Mouse (Mus musculus): ENCODE data around the gene 4933417A18Rik. TPM values are rescaled to one million over a fixed set of nuclear protein-coding genes. Genes with fewer than 3 reads are reported as not detected.
A peak's percentile ranks its signal among the peaks of the same experiment; 100 is the strongest.

Gene 4933417A18Rik
- polyA plus RNA-seq, 1 experiment from 2014 or later = not detected

DNA sequence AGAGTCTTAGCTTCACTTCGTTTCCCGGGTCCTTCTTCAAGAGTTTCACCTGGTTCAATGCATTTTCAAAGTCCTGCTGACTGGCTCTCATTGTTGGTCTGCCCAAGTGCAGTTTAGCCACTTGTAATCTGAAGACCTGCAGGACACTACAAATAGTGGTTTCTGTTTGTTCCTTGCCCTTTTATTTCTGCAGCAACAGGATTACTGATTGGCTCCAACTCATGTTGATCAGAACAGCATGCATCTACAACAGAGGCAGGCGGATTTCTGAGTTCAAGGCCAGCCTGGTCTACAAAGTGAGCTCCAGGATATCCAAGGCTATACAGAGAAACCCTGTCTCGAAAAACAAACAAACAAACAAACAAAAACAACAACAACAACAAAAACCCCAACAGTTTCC is 68.9 kb downstream of the 4933417A18Rik start:
- no peak overlapping the region for H3K27ac ChIP-seq (ENCODE audit: low read length)
- H3K4me2 ChIP-seq (ENCODE audit: low read length) = peak overlapping the region; percentile 57
- peaks cover 7% of the 10 kb centered on the region; the same call in 1 of the 2 replicates for H3K36me3 ChIP-seq (ENCODE audit: control insufficient read depth, insufficient read depth)
- H3K9me3 ChIP-seq (ENCODE audit: control insufficient read depth, low read length) = peaks cover 2% of the 10 kb centered on the region; the same call in 1 of the 2 replicates
- H3K4me3 ChIP-seq (replicated peaks; ENCODE audit: low read length) = peak overlapping the region; percentile 65
- H3K4me1 ChIP-seq (replicated peaks; ENCODE audit: control insufficient read depth, insufficient read depth, low read length) = peaks cover 18% of the 10 kb centered on the region
- ATAC-seq = no peak
- H3K9ac ChIP-seq (replicated peaks; ENCODE audit: low read depth, low read length) = peak overlapping the region; percentile 71; the same call in 1 of the 2 replicates
- H3K27me3 ChIP-seq (replicated peaks; ENCODE audit: control insufficient read depth, insufficient read depth, low read length) = no peaks in the 10 kb centered on the region
- WGBS = 68% methylated on average over 4 of the region's 4 CpGs

DNA sequence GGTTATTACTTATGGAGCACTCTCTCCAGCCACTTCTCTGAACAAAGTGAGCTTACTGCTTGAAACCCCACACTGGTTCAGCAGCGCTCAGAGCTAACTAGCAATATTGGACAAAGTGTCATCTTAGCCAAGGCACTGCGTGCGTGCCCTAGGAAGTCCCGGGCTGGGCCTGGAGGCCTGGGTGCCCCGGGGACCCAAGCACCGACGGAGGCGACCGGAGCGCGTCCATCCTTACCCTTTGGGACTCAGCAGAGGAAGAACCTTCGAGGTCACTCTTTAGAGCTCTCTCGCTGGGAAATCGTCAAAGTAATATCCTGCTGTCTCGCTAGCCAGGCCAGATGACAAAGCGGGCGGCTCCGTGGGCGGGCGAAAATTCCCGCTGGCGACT is 69.4 kb downstream of the 4933417A18Rik start:
- Histone ChIP-seq H3K9me3 (ENCODE audit: control insufficient read depth, low read length) (peaks cover 3% of the 10 kb centered on the region; the same call in 1 of the 2 replicates), H3K4me2 (ENCODE audit: low read length) (peak overlapping the region; percentile 57), H3K4me1 (replicated peaks; ENCODE audit: control insufficient read depth, insufficient read depth, low read length) (peaks cover 18% of the 10 kb centered on the region), H3K4me3 (replicated peaks; ENCODE audit: low read length) (peak overlapping the region; percentile 65), H3K27me3 (replicated peaks; ENCODE audit: control insufficient read depth, insufficient read depth, low read length) (no peaks in the 10 kb centered on the region), H3K27ac (ENCODE audit: low read length) (peak overlapping the region; percentile 84), H3K9ac (replicated peaks; ENCODE audit: low read depth, low read length) (peak overlapping the region; percentile 71), H3K36me3 (ENCODE audit: control insufficient read depth, insufficient read depth) (peaks cover 4% of the 10 kb centered on the region; the same call in 1 of the 2 replicates)
- peak; percentile 60 for ATAC-seq
- WGBS = 1% methylated on average over 22 of the region's 22 CpGs

DNA sequence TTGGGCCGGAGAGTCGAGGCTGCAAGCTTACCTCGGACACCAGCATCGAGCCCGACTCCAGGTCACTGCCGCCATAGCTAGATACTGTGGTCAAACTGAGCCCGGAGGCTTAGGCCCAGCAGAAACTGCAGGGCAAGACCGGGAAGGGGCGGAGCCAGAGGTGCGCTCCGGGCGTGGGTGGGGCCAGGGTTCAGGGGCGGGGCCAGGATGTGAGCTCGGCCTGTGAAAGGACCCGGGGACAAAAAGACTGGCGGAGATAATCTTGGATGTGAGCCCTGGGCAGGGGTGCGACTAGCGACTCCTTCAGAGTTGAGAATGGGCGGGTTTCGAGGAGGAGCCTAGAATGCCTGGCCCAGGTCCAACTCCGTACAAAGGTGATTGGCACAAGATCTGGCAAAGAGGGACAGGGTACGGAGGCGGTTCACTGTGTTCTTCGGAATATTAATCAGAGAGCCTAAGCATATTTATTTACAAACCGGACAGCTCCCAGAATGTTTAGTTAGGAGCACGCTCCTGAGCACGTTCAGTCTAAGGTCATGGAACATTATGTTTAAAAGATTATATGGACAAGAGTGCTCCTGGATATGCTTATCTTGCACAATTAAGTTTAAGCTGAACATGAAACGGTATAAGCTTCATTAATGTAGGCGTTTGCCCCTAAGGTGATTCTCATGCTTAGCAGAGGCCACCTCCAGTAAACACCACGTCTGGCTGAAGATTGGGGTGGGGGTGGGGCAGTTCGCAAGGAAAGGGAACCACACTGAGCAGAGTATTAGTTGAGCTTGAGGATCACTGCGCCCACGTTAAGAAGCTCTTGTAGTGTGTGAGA is 70.0 kb downstream of the 4933417A18Rik start:
- H3K9ac ChIP-seq (replicated peaks; ENCODE audit: low read depth, low read length) = peak overlapping the region; percentile 71
- peaks cover 3% of the 10 kb centered on the region; the same call in 1 of the 2 replicates for H3K9me3 ChIP-seq (ENCODE audit: control insufficient read depth, low read length)
- no peaks in the 10 kb centered on the region for H3K27me3 ChIP-seq (replicated peaks; ENCODE audit: control insufficient read depth, insufficient read depth, low read length)
- under 1% methylated on average over 33 of the region's 33 CpGs for WGBS
- H3K36me3 ChIP-seq (ENCODE audit: control insufficient read depth, insufficient read depth) = peaks cover 4% of the 10 kb centered on the region; the same call in 1 of the 2 replicates
- peaks cover 18% of the 10 kb centered on the region for H3K4me1 ChIP-seq (replicated peaks; ENCODE audit: control insufficient read depth, insufficient read depth, low read length)
- peak overlapping the region; percentile 57 for H3K4me2 ChIP-seq (ENCODE audit: low read length)
- H3K4me3 ChIP-seq (replicated peaks; ENCODE audit: low read length) = peak overlapping the region; percentile 65
- peak overlapping the region; percentile 84 for H3K27ac ChIP-seq (ENCODE audit: low read length)
- peak; percentile 94 for ATAC-seq

DNA sequence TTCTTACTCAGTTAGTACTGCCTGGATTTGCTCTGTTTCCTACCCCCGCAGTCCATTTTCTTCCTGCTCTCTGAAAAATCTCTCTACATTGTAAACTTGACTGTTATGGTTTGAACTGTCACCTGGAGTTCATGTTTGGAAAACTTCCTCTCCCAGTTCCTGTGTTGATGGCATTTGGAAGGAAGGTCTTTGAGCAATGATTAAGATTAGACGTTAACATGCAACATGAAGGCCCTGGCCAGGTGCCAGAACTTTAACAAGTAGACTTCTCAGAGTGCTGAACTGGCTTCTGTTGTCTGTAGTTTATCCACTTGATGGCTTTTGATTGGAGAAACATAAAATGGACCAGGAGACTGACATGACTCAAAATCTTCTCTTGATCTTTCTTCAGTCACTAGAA is 71.7 kb downstream of the 4933417A18Rik start:
- peaks cover 18% of the 10 kb centered on the region for H3K4me1 ChIP-seq (replicated peaks; ENCODE audit: control insufficient read depth, insufficient read depth, low read length)
- H3K4me3 ChIP-seq (replicated peaks; ENCODE audit: low read length) = no peak overlapping the region
- no peak overlapping the region for H3K9ac ChIP-seq (replicated peaks; ENCODE audit: low read depth, low read length)
- peaks cover 3% of the 10 kb centered on the region; the same call in 1 of the 2 replicates for H3K9me3 ChIP-seq (ENCODE audit: control insufficient read depth, low read length)
- 62% methylated on average over 2 of the region's 2 CpGs for WGBS
- no peaks in the 10 kb centered on the region for H3K36me3 ChIP-seq (ENCODE audit: control insufficient read depth, insufficient read depth)
- no peaks in the 10 kb centered on the region for H3K27me3 ChIP-seq (replicated peaks; ENCODE audit: control insufficient read depth, insufficient read depth, low read length)
- no peak for ATAC-seq
- no peak overlapping the region for H3K4me2 ChIP-seq (ENCODE audit: low read length)
- H3K27ac ChIP-seq (ENCODE audit: low read length) = no peak overlapping the region

Other genes with a start within 250 kb of the 4933417A18Rik start
- gene Fam50b, start 189.6 kb upstream of the 4933417A18Rik start, polyA plus RNA-seq (2015; fragmentation: Nextera tagmentation; extraction: Ambion mirVana) = not detected in 2 replicates
- gene Prpf4b, start 49.1 kb upstream of the 4933417A18Rik start, polyA plus RNA-seq (2015; fragmentation: Nextera tagmentation; extraction: Ambion mirVana) = 65.8 and 67.8 TPM in 2 replicates
- 0.30 and 0.65 TPM in 2 replicates for gene Fam217a, start 99 bp upstream of the 4933417A18Rik start, polyA plus RNA-seq (2015; fragmentation: Nextera tagmentation; extraction: Ambion mirVana)
- gene Eci3, start 39.4 kb downstream of the 4933417A18Rik start, polyA plus RNA-seq (2015; fragmentation: Nextera tagmentation; extraction: Ambion mirVana) = 0.42 TPM in 1 of 2 replicates, not detected in the other
- 112 and 126 TPM in 2 replicates for gene Eci2, start 102.7 kb downstream of the 4933417A18Rik start, polyA plus RNA-seq (2015; fragmentation: Nextera tagmentation; extraction: Ambion mirVana)